Mouse (Mus musculus) retina, postnatal 7 days (tissue): ENCODE results near the gene Snf8.

Experiments
- DNase-seq: peaks from one replicate; pipeline ENCODE4 v3.0.0-alpha.2; 2012; ENCODE audit warnings: low read depth, low spot score

Snf8 gene

DNA sequence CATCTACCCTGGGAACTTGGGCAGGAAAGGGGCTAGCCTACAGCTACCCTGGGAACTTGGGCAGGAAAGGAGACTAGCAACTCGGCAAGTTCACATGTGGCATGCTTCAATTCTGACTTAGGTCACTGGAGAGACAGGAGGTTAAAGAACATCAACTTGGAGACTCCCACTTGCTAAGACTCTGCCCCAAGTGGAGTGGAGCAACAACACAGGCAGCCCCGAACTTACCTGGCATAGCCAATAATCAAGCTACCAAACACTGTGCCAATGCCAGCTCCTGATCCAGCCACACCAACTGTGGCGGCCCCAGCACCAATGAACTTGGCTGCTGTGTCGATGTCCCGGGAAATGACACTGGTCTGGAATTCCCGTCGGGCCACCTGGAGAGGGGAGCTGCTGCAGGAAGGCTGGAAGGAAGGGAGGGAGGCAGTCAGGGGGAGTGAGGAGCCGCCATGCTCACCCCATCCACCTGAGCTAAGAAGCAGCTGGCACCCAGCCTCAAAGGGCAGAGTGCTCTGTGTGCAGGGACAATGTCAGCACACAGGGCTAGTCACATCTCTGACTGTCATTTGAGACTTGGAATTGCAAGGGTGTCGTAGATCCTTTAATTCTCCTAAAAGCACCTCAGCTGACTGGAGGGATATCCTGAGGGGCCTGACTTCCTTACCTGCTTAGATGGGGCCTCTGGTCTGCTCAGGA, 38.8 kb downstream of the Snf8 start:
- no peak for DNase-seq

DNA sequence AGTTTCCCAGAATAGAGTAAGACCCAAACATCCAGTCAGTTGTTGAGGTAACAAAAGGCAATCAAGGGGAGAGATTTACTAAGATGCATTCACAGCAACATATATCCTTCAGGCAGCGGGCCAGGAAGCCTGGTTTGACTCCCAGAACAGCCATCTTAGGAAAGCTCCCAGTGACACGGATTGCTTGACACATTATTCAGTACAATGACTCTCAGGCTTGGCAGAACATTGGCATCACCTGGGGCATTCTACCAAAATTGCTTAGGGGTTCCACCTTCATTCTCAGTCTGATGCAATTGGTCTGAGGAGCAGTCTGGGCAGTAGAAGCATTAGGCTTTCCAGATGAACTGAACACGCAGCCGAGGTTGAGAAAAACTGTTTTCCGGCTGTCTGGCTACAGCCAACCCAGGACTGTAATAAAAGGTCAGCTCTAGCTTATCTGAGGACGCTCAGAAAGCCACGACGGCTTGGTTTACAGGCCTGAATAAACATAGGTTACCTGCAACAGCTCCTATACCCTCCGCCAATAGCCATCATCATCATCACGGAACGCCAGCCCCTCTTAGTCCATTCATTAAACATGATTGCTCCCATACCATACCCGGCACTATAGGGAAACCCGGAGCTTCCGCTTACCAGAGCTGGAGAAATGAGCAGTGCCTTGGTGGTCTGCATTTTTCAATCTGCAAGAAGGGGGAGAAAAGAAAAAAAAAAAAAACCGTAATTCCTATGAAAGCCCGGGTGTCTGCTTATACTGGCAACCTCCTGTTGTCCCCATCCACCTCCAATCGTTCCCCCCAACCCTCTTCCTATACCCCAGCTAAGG, 39.9 kb downstream of the Snf8 start:
- no peak for DNase-seq

- no peak for DNase-seq
Measured at GRCm38 (mm10) chr11:96075177-96075508, 40.5 kb downstream of the Snf8 start.

DNA sequence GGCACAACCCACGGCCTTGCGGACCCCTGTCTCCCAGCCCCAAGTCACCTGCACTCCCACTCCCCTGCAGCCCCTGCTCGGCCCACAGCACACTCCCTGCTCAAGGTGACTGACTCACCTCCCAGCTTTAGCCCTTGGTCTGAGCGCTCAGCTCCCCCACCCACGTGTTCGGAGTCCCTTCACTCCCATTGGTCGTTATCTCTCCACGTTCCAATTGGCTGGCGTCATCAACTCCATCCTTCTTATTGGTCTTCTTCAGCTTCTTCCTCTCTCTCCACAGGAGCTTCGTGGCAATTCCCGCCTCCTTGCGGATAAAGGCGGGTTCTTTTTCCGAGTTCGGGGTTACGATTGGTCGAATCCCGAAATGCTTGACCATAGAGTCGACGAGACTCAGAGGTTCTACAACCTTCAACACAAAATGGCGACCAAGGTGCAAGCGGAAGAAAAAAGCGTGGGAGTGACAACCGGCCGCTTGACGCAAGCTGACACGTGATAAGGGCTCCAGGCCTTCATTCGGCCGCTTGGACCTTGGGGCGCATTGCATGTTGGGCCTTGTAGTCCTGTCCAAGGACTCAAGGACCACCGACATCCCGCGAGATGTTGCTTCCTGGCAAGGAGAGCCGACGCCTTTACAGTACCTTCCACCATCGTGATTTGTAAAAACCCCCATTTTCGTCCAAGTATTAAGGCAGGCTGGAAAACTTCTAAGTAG, 41.0 kb downstream of the Snf8 start, which contains the start of gene Atp5g1:
Gene Atp5g1 (minus strand): TSS at position 162 of the 712 bp plus-strand sequence.
- peak; percentile 99 for DNase-seq

- DNase-seq = no peak
Measured at GRCm38 (mm10) chr11:96076221-96077105, 41.8 kb downstream of the Snf8 start.

DNA sequence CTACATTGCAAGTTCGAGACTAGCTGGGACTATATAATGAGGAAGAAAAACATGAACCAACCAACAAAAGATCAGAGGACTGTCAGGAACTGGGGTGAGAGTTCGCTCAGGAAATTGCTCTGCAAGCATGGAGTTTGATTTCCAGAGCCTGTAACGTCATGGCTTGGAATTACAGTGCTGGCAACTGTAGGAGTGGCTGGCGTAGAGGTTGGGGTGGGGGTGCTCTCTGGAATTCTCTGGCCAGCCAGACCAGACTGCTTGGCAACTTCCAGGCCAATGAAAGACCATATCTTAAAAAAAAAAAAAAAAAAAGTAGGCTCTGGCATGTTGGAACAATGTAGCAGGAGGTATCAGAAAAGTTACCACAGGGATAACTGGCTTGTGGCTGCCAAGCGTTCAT, 46.1 kb downstream of the Snf8 start:
- DNase-seq = no peak

GRCm38 (mm10) chr11:96082682-96083081, 48.0 kb downstream of the Snf8 start:
- no peak for DNase-seq

- no peak for DNase-seq
Measured at GRCm38 (mm10) chr11:96087981-96088380, 53.3 kb downstream of the Snf8 start.

GRCm38 (mm10) chr11:96091073-96091472, 56.4 kb downstream of the Snf8 start:
- peak; percentile 16 for DNase-seq

GRCm38 (mm10) chr11:96092674-96093291, 58.1 kb downstream of the Snf8 start:
- DNase-seq = no peak

GRCm38 (mm10) chr11:96093361-96093760, 58.7 kb downstream of the Snf8 start:
- DNase-seq = peak; percentile 38
